Mouse (Mus musculus) embryonic facial prominence, embryonic 13.5 days (tissue): ENCODE measurements around the gene Atp5b. TPM values are rescaled to one million over a fixed set of nuclear protein-coding genes. Genes with fewer than 3 reads are reported as not detected.

Experiments used
- ATAC-seq: fragments of 200-750 bp; cut with Nextera tagmentation; 2 replicates; pipeline ENCODE4 v1.8.0; 2017; ENCODE audit warnings: low read depth; ENCODE audit not compliant: insufficient number of reproducible peaks, insufficient read depth, low FRiP score, low TSS enrichment
- H3K27ac ChIP-seq: fragments of 300-500 bp; sonication (generic); 2 replicates; pipeline ENCODE4 v1.5.1; 2015; ENCODE audit warnings: moderate library complexity, mild to moderate bottlenecking, inconsistent platforms
- H3K27me3 ChIP-seq: fragments of 300-500 bp; sonication (generic); 2 replicates; pipeline ENCODE4 v1.6.1; 2015; ENCODE audit warnings: mild to moderate bottlenecking, inconsistent platforms
- H3K36me3 ChIP-seq: fragments of 300-500 bp; sonication (generic); 2 replicates; pipeline ENCODE4 v1.6.1; 2015; ENCODE audit warnings: mild to moderate bottlenecking, inconsistent platforms
- H3K4me1 ChIP-seq: fragments of 300-500 bp; sonication (generic); 2 replicates; pipeline ENCODE4 v1.6.1; 2015; ENCODE audit warnings: inconsistent platforms
- H3K4me2 ChIP-seq: fragments of 300-500 bp; sonication (generic); 2 replicates; pipeline ENCODE4 v1.6.1; 2015; ENCODE audit warnings: moderate library complexity, mild to moderate bottlenecking, inconsistent platforms
- H3K4me3 ChIP-seq: fragments of 300-500 bp; sonication (generic); 2 replicates; pipeline ENCODE4 v1.5.1; 2015; ENCODE audit warnings: mild to moderate bottlenecking, inconsistent platforms
- H3K9ac ChIP-seq: fragments of 300-500 bp; sonication (generic); 2 replicates; pipeline ENCODE4 v1.6.1; 2015; ENCODE audit warnings: mild to moderate bottlenecking, inconsistent platforms
- H3K9me3 ChIP-seq: fragments of 300-500 bp; sonication (generic); 2 replicates; pipeline ENCODE4 v1.6.1; 2016; ENCODE audit warnings: inconsistent platforms
- WGBS: fragments of 180-500 bp; shearing (Covaris S2); methylation state at CpG from one replicate; pipeline ENCODE4 v1.1.7; 2015; ENCODE audit warnings: mixed read lengths; 5-methylcytosine and 5-hydroxymethylcytosine counted together
- polyA plus RNA-seq: library from polyadenylated mRNA; unstranded; fragments of >200 nt; fragmentation: Nextera tagmentation; extraction: Ambion mirVana; gene quantifications from 2 replicates; pipeline ENCODE4 v1.2.1, GENCODE M21; 2015

The Atp5b gene
- polyA plus RNA-seq: 1,953 and 2,050 TPM in 2 replicates

- peaks cover 19% of the 10 kb centered on the region for H3K4me1 ChIP-seq
- H3K27ac ChIP-seq: peak within 1 kb of the TSS; percentile 85
- ATAC-seq: peak; percentile 98
- H3K36me3 ChIP-seq: peaks cover 35% of the 10 kb centered on the region
- H3K9me3 ChIP-seq: no peaks in the 10 kb centered on the region
- peak within 1 kb of the TSS; percentile 99 for H3K9ac ChIP-seq
- peak within 1 kb of the TSS; percentile 97 for H3K4me3 ChIP-seq
- under 1% methylated on average over 34 of the region's 34 CpGs for WGBS
- H3K27me3 ChIP-seq: no peaks in the 10 kb centered on the region
- peak within 1 kb of the TSS; percentile 92 for H3K4me2 ChIP-seq
Observed at GRCm38 (mm10) chr10:128082880-128083421, at the start of gene Atp5b. Gene Atp5b (plus strand): TSS chr10:128083273.

GRCm38 (mm10) chr10:128036746-128037425 lies 46.2 kb upstream of the Atp5b start:
- Histone ChIP-seq H3K4me1 (peaks cover 51% of the 10 kb centered on the region), H3K4me3 (peak overlapping the region; percentile 98), H3K9me3 (no peaks in the 10 kb centered on the region), H3K27ac (peak overlapping the region; percentile 98), H3K36me3 (peaks cover 36% of the 10 kb centered on the region), H3K4me2 (peak overlapping the region; percentile 86), H3K9ac (peak overlapping the region; percentile 99), H3K27me3 (no peaks in the 10 kb centered on the region)
- ATAC-seq: no peak
- 3% methylated on average over 10 of the region's 10 CpGs for WGBS

GRCm38 (mm10) chr10:128037921-128038320 lies 45.2 kb upstream of the Atp5b start:
- H3K9ac ChIP-seq: 0 out of 2 replicates have a peak overlapping the region, but pooled peaks have one; percentile 28
- no peak overlapping the region for H3K27ac ChIP-seq
- H3K4me2 ChIP-seq: peak overlapping the region; percentile 86
- 64% methylated on average over 3 of the region's 3 CpGs for WGBS
- H3K36me3 ChIP-seq: peaks cover 44% of the 10 kb centered on the region
- H3K27me3 ChIP-seq: no peaks in the 10 kb centered on the region
- no peak for ATAC-seq
- peak overlapping the region; percentile 6; the same call in 1 of the 2 replicates for H3K4me3 ChIP-seq
- H3K4me1 ChIP-seq: peaks cover 57% of the 10 kb centered on the region
- no peaks in the 10 kb centered on the region for H3K9me3 ChIP-seq

- WGBS: 38% methylated on average over 5 of the region's 5 CpGs
- Histone ChIP-seq H3K4me2 (peak overlapping the region; percentile 86; the same call in 1 of the 2 replicates), H3K36me3 (peaks cover 57% of the 10 kb centered on the region), H3K27ac (0 out of 2 replicates have a peak overlapping the region, but pooled peaks have one; percentile 17), H3K9ac (peak overlapping the region; percentile 51), H3K9me3 (no peaks in the 10 kb centered on the region), H3K4me1 (peaks cover 66% of the 10 kb centered on the region), H3K4me3 (no peak overlapping the region), H3K27me3 (no peaks in the 10 kb centered on the region)
- ATAC-seq: no peak
Observed at GRCm38 (mm10) chr10:128039167-128039566, 43.9 kb upstream of the Atp5b start.

GRCm38 (mm10) chr10:128039858-128040257 lies 43.2 kb upstream of the Atp5b start:
- ATAC-seq: no peak
- H3K4me3 ChIP-seq: no peak overlapping the region
- no peak overlapping the region for H3K9ac ChIP-seq
- H3K27ac ChIP-seq: no peak overlapping the region
- peaks cover 63% of the 10 kb centered on the region for H3K36me3 ChIP-seq
- no peak overlapping the region for H3K4me2 ChIP-seq
- H3K9me3 ChIP-seq: no peaks in the 10 kb centered on the region
- 65% methylated on average over 3 of the region's 3 CpGs for WGBS
- H3K27me3 ChIP-seq: no peaks in the 10 kb centered on the region
- H3K4me1 ChIP-seq: peaks cover 69% of the 10 kb centered on the region

GRCm38 (mm10) chr10:128040293-128040692 lies 42.8 kb upstream of the Atp5b start:
- Histone ChIP-seq H3K27ac (0 out of 2 replicates have a peak overlapping the region, but pooled peaks have one; percentile 17), H3K9ac (peak overlapping the region; percentile 45; the same call in 1 of the 2 replicates), H3K4me2 (no peak overlapping the region), H3K4me1 (peaks cover 69% of the 10 kb centered on the region), H3K4me3 (no peak overlapping the region), H3K36me3 (peaks cover 68% of the 10 kb centered on the region), H3K27me3 (no peaks in the 10 kb centered on the region), H3K9me3 (no peaks in the 10 kb centered on the region)
- no peak for ATAC-seq
- WGBS: 88% methylated on average over 5 of the region's 5 CpGs

DNA sequence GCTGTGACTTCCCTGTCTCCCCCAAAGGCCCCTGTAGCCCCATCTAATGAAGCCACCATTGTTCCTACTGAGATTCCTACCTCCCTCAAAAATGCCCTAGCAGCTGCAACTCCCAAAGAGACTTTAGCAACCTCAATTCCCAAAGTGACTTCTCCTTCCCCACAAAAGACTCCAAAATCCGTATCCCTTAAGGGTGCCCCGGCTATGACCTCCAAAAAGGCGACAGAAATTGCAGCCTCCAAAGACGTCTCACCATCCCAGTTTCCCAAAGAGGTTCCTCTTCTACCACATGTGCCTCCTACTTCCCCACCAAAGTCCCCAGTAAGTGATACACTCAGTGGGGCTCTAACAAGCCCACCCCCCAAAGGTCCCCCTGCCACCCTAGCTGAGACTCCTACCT lies 41.4 kb upstream of the Atp5b start:
- Histone ChIP-seq H3K4me2 (no peak overlapping the region), H3K27me3 (no peaks in the 10 kb centered on the region), H3K36me3 (peaks cover 81% of the 10 kb centered on the region), H3K27ac (no peak overlapping the region), H3K9ac (peak overlapping the region; percentile 45; the same call in 1 of the 2 replicates), H3K4me1 (peaks cover 69% of the 10 kb centered on the region), H3K4me3 (no peak overlapping the region), H3K9me3 (no peaks in the 10 kb centered on the region)
- ATAC-seq: no peak
- WGBS: 72% methylated on average over 4 of the region's 4 CpGs

- Histone ChIP-seq H3K36me3 (peaks cover 88% of the 10 kb centered on the region), H3K27me3 (no peaks in the 10 kb centered on the region), H3K4me3 (no peak overlapping the region), H3K4me2 (no peak overlapping the region), H3K9me3 (no peaks in the 10 kb centered on the region), H3K27ac (no peak overlapping the region), H3K4me1 (peaks cover 61% of the 10 kb centered on the region), H3K9ac (0 out of 2 replicates have a peak overlapping the region, but pooled peaks have one; percentile 17)
- ATAC-seq: no peak
- 87% methylated on average over 3 of the region's 3 CpGs for WGBS
Observed at GRCm38 (mm10) chr10:128042466-128042865, 40.6 kb upstream of the Atp5b start.

- no peak overlapping the region for H3K4me3 ChIP-seq
- H3K9me3 ChIP-seq: no peaks in the 10 kb centered on the region
- H3K27me3 ChIP-seq: no peaks in the 10 kb centered on the region
- H3K4me1 ChIP-seq: peaks cover 56% of the 10 kb centered on the region
- H3K9ac ChIP-seq: peak overlapping the region; percentile 49; the same call in 1 of the 2 replicates
- ATAC-seq: no peak
- WGBS: 70% methylated on average over 3 of the region's 3 CpGs
- H3K27ac ChIP-seq: peak overlapping the region; percentile 44; the same call in 1 of the 2 replicates
- peaks cover 93% of the 10 kb centered on the region for H3K36me3 ChIP-seq
- H3K4me2 ChIP-seq: no peak overlapping the region
Observed at GRCm38 (mm10) chr10:128043041-128043835, 39.8 kb upstream of the Atp5b start.

DNA sequence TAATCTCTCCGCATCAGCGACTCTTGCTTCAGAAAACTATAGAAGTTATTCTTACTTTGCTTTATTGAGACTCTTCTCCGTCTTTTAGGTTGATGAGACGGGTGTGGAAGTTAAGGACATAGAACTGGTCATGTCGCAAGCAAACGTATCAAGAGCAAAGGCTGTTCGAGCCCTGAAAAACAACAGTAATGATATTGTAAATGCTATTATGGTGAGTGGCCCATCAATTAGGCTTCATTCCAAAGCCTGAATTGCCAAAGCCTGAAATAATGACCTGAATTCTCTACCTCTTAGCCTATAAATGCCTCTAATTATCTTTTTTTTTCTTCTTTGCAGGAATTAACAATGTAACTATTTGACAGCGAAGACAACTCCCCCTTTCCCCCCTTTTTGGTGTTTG lies 34.9 kb upstream of the Atp5b start:
- H3K4me3 ChIP-seq: no peak overlapping the region
- no peak overlapping the region for H3K9ac ChIP-seq
- H3K27ac ChIP-seq: no peak overlapping the region
- H3K4me2 ChIP-seq: no peak overlapping the region
- H3K4me1 ChIP-seq: peaks cover 15% of the 10 kb centered on the region
- ATAC-seq: no peak
- H3K36me3 ChIP-seq: peaks cover 79% of the 10 kb centered on the region
- WGBS: 96% methylated on average over 8 of the region's 8 CpGs
- no peaks in the 10 kb centered on the region for H3K9me3 ChIP-seq
- no peaks in the 10 kb centered on the region for H3K27me3 ChIP-seq

DNA sequence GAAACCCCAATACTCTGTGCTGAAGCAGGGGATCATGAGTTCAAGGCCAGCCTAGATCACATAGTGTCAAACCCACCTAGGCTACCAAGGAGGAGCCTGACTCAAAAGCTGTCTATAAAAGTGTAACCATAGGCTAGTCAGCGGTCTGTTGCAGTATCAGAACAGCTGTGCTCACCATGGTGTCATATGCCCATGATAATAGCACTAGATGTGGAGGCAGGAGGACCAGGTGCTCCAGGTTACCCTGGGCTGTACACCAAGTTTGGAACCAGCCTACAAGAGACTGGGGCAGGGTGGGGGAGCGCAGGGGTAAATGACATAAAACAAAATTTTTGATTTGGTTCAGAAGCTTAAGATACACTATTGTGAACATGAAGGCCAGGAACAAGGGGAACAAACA lies 33.3 kb upstream of the Atp5b start:
- peaks cover 63% of the 10 kb centered on the region for H3K36me3 ChIP-seq
- H3K4me1 ChIP-seq: peaks cover 2% of the 10 kb centered on the region; the same call in 1 of the 2 replicates
- no peak for ATAC-seq
- no peak overlapping the region for H3K4me3 ChIP-seq
- no peaks in the 10 kb centered on the region for H3K27me3 ChIP-seq
- no peak overlapping the region for H3K27ac ChIP-seq
- WGBS: 91% methylated on average over 2 of the region's 2 CpGs
- H3K9ac ChIP-seq: no peak overlapping the region
- no peaks in the 10 kb centered on the region for H3K9me3 ChIP-seq
- no peak overlapping the region for H3K4me2 ChIP-seq
